Mouse (Mus musculus) liver, embryonic 14.5 days (tissue): ENCODE measurements at regions not wholly inside any gene's neighbourhood (a gene's known extent, or its start where the extent isn't known, plus 50 kb on each side); places are given as distances from the start of the nearest gene placed in this dataset.

Experiments used
- CTCF ChIP-seq: IDR thresholded peaks from 2 replicates; pipeline ENCODE4 v1.5.1; 2016; ENCODE audit warnings: antibody characterized with exemption, low read depth, control low read depth
- EP300 ChIP-seq: IDR thresholded peaks from 2 replicates; pipeline ENCODE4 v1.6.1; 2016; ENCODE audit warnings: antibody characterized with exemption, low read depth

DNA sequence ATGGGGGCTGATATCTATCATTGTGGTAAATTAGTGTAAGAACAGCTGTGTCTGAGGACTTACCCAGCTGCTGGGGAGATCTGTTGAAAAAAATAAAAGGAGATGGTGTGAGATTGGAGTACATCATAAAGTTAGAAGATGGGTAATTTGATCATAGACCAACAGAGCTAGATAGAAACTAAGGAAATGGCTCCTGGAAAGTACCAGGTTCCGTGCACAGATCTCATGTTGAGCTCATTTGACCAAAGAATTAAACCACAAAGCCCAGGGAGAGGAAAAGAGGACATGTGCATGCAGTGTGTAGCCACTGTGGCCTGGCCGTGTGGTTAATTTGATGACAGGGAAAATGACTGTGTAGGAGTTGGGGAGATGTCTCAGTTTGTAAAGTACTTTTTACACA, 335.3 kb upstream of the Slc24a5 start:
- TF ChIP-seq CTCF (no peak), EP300 (no peak)
